Mouse (Mus musculus) lung, adult 2 months (tissue): ENCODE results near the gene Ddx42. TPM values are rescaled to one million over a fixed set of nuclear protein-coding genes. Genes with fewer than 3 reads are reported as not detected.
"Not testable (repeated sequence)": the region's sequence is repeated elsewhere in the genome, so short reads cannot be mapped to it uniquely, and the experiment has no call there.

Source experiments
- DNase-seq: peaks from one replicate; pipeline ENCODE4 v3.0.0; 2022
- H3K4me1 ChIP-seq: fragments of 200-500 bp; 2 replicates; pipeline ENCODE4 v1.6.1; 2011; ENCODE audit warnings: low read length; ENCODE audit not compliant: control insufficient read depth, insufficient read depth
- H3K4me3 ChIP-seq: fragments of 200-500 bp; replicated peaks from 2 replicates; pipeline ENCODE3; 2011; ENCODE audit warnings: low read depth, mild to moderate bottlenecking, control low read depth, low read length; ENCODE audit errors: extremely low read depth
- CTCF ChIP-seq: fragments of 200-500 bp; IDR thresholded peaks from 2 replicates; pipeline ENCODE4 v1.5.1; 2011; ENCODE audit warnings: mild to moderate bottlenecking, low read length, control low read depth; ENCODE audit not compliant: insufficient read depth
- POLR2A ChIP-seq: fragments of 200-500 bp; IDR thresholded peaks from 2 replicates; pipeline ENCODE4 v1.6.1; 2011; ENCODE audit warnings: low read depth, mild to moderate bottlenecking, control low read depth, low read length, borderline replicate concordance; ENCODE audit errors: extremely low read depth
- WGBS: fragments of 180-500 bp; shearing (Covaris S2); methylation state at CpG from one replicate; pipeline ENCODE4 v1.1.7; 2018; 5-methylcytosine and 5-hydroxymethylcytosine counted together
- polyA plus RNA-seq: library from polyadenylated mRNA; depleted of rRNA; stranded (reverse); fragments of >200 nt; gene quantifications from 2 replicates; pipeline ENCODE4 v1.2.3, GENCODE M21; 2012

Ddx42 gene
- polyA plus RNA-seq, 1 experiment: 13.3 TPM

- DNase-seq: no peak
- 44% methylated on average over 6 of the region's 6 CpGs for WGBS
These were observed 16.0 kb upstream of the Ddx42 start for GRCm38 (mm10) chr11:106200756-106201155.

GRCm38 (mm10) chr11:106201337-106202122 lies 15.2 kb upstream of the Ddx42 start:
- H3K4me1 ChIP-seq: no peaks in the 10 kb centered on the region
- no peak overlapping the region for H3K4me3 ChIP-seq
- no peak for TF ChIP-seq CTCF
- no peak for TF ChIP-seq POLR2A
- WGBS: 88% methylated on average over 19 of the region's 19 CpGs
- no peak for DNase-seq

More at GRCm38 (mm10) chr11:106200756-106201155, 16.0 kb upstream of the Ddx42 start:
- TF ChIP-seq CTCF (no peak), POLR2A (no peak)
- Histone ChIP-seq H3K4me3 (no peak overlapping the region), H3K4me1 (no peaks in the 10 kb centered on the region)

- WGBS: 46% methylated on average over 5 of the region's 5 CpGs
- DNase-seq: no peak
- Histone ChIP-seq H3K4me1 (no peaks in the 10 kb centered on the region), H3K4me3 (no peak within 1 kb of the TSS)
- TF ChIP-seq POLR2A (no peak), CTCF (no peak)
These were observed 14.6 kb upstream of the Ddx42 start, which contains the start of gene Strada for GRCm38 (mm10) chr11:106202123-106202465. Gene Strada (minus strand): TSS chr11:106202168.

- Histone ChIP-seq H3K4me1 (peaks cover 2% of the 10 kb centered on the region), H3K4me3 (no peak overlapping the region)
- no peak for DNase-seq
- TF ChIP-seq POLR2A (no peak), CTCF (no peak)
- 70% methylated on average over 8 of the region's 8 CpGs for WGBS
These were observed 4.0 kb upstream of the Ddx42 start for GRCm38 (mm10) chr11:106212771-106213170.

GRCm38 (mm10) chr11:106214856-106215255 lies 1.9 kb upstream of the Ddx42 start:
- peaks cover 5% of the 10 kb centered on the region for H3K4me1 ChIP-seq
- WGBS: 71% methylated on average over 5 of the region's 5 CpGs
- no peak for DNase-seq
- TF ChIP-seq POLR2A: no peak
- no peak for TF ChIP-seq CTCF
- H3K4me3 ChIP-seq: no peak overlapping the region

- no peak for DNase-seq
- TF ChIP-seq POLR2A (no peak), CTCF (no peak)
- 13% methylated on average over 7 of the region's 7 CpGs for WGBS
These were observed 1.3 kb upstream of the Ddx42 start for GRCm38 (mm10) chr11:106215450-106215859.

GRCm38 (mm10) chr11:106215927-106216729 lies 598 bp upstream of the Ddx42 start, which contains the start of gene Ccdc47:
Gene Ccdc47 (minus strand): TSS chr11:106216344.
- H3K4me3 ChIP-seq: peak within 1 kb of the TSS; percentile 93
- peaks cover 5% of the 10 kb centered on the region for H3K4me1 ChIP-seq
- peak; percentile 88 for DNase-seq
- WGBS: under 1% methylated on average over 46 of the region's 46 CpGs
- TF ChIP-seq POLR2A (peak; percentile 80; the same call in 1 of the 2 replicates), CTCF (no peak)

More at GRCm38 (mm10) chr11:106215450-106215859, 1.3 kb upstream of the Ddx42 start:
- H3K4me1 ChIP-seq: peaks cover 5% of the 10 kb centered on the region
- peak overlapping the region; percentile 93 for H3K4me3 ChIP-seq

- Histone ChIP-seq H3K4me3 (no peak overlapping the region), H3K4me1 (peaks cover 9% of the 10 kb centered on the region)
- TF ChIP-seq CTCF (no peak), POLR2A (no peak)
- WGBS: 73% methylated on average over 3 of the region's 3 CpGs
- DNase-seq: no peak
These were observed 3.9 kb downstream of the Ddx42 start for GRCm38 (mm10) chr11:106220603-106221002.

- not testable (repeated sequence) for DNase-seq, H3K4me1 ChIP-seq, H3K4me3 ChIP-seq
- WGBS: 81% methylated on average over 8 of the region's 8 CpGs
These were observed 17.3 kb downstream of the Ddx42 start for GRCm38 (mm10) chr11:106233978-106234377.
